Mouse (Mus musculus): ENCODE data around the gene Hoxa10.
A peak's percentile ranks its signal among the peaks of the same experiment; 100 is the strongest.

Hoxa10 gene

DNA sequence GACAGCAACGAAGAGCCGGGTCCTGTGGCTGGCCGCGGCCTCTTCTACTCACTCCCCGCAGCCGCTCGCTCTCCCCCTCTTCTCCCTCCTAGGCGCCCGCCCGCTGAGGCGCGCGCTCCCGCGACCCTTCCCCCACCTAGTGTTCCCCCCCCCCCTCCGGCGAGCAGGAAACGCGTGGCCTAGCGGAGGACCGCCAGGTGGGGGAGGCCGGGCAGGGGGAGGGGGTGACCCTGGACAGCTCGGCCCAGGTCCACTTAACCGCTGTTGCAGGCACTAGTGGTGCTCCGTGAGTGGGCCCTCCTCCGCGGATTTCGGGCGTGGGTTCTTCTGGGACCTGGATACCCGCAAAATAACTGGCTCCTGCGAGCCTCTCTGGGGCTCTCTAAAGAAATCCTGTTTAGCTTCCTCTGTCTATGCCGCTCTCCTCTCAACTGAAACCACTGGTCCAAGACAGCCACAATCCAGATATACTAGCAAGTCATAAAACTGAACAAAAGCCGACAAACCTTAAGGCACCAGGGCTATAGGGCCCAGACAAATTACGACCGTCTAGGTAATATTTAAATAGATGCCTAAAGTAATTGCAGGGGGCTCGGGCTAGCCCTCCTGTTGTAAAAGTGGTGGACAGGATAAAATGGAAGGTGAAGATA is 10.0 kb downstream of the Hoxa10 start, which contains the start of gene Hoxa9:
Hoxa9 (minus strand) TSS at position 574 of the 650 bp plus-strand sequence.
- peak; percentile 21 for DNase-seq (ENCODE audit: low read depth, low spot score)

DNA sequence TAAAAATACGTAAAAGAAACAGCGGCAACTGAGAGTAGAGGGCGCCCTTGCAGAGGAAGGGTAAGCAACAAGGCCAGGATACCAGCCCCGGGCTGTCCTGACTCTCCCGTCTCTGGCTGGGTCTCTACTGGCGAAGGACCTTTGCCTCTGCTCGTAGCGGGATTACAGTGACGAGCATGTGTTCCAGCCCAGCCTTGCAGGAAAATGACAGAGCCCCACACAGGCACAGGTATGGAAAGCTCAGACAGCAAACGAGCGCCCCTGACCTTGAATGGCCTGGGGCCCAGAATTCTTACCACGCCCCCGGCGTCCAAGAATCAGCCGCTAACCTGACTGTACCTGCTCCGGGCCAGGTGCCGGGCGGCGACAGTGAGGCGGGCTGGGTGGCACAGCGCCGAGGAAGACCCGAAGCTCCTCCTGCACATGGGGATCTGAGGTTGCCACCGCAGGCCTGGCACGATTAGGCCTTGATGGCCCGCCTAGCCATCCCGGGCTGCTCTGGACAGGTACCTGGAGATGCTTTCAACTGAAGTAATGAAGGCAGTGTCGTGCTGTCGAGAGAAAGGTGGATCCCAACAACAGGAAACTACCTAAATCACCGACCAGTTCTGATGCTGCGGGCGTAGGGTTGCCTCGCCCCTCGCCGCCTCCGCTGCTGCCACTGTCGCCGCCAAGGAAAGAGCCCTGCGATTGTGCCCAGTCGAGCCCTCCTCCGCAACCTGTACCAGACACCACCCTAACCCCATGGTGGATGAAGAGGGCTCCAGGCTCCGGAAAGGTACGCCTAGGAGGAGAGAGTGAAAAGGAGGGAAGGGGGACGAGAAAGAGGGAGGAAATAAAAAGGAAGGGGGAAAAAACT is 10.9 kb downstream of the Hoxa10 start:
- DNase-seq (ENCODE audit: low read depth, low spot score): peak; percentile 57

DNA sequence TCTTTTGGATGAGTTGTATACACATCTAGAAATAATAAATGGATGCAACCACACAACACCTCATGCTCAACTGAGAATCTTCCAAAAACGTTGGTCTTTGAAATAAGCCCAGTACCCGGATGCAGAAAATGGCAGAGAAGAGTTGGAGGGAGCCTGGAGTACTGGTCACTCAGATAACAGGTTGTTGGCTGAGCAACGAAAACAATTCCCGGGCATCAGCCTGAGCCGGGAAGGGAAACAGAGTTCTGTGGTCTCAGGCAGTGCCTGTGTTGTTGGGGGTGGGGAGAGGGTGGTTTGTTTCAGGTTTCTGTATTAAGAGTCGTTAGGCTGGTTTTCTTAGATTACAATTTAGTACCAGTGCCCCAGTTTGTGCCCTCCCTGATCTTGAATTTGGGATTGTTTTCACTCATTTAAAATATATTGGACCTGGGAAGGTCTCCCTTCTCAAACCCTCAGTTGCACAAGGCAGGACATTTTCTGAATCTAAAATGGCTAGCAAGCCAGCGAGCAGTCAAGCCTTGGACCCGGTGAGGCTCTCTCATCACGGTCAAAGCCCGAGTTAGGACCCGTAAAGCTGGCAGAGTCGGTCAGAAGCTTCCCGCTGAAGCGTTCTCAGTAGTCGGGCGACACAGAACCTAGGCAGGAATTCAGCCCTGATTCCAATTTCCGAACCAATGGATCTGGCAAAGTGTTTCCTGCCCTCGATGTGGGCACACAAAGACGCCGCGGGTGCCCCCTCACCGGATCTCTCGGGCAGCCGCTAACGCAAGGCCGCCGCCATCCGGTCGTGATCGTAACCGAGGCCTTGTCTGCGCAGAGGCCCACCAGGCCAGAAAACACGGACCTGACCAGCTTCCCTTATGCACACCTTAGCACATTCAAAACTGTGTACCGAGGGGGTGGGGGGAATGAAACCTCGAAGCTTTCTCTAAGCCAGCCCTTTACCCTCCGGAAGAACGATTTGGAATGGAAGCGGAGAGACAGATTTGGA is 11.9 kb downstream of the Hoxa10 start:
- peak; percentile 35 for DNase-seq (ENCODE audit: low read depth, low spot score)

DNA sequence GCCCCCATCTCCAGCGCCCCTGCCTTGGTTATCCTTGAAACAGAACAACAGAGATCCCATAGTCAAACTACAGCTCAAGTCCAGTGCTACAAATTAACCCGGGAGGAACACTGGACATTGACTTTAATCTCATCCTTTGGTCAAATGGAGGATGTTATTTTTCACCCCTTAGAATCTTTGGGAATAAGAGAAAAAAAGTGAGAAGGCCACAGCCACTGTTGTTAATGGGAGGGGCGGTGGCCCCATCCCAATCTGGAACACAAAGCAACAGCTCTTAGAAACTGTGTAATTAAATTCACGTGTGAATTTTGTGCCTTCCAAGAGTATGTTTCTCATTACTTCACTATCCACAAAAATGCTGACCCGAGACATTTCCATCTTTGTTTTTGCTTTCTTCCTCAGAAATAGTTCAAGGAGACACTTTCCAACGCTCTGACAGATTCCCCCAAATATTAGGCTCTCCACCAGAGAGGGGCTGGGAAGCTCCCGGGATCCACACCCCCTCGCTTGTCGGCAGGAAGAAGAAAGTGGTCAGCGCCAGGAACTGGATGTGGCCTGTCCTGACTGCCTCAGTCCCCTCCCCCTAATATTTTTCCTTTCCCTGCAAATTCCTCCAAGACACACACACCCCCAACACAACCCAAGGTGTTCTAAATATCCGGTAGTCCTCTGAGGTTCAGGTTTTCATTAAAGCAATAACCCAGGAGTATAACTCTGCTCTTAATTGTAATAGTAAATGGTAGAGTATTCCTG is 13.0 kb downstream of the Hoxa10 start:
- DNase-seq (ENCODE audit: low read depth, low spot score): no peak

DNA sequence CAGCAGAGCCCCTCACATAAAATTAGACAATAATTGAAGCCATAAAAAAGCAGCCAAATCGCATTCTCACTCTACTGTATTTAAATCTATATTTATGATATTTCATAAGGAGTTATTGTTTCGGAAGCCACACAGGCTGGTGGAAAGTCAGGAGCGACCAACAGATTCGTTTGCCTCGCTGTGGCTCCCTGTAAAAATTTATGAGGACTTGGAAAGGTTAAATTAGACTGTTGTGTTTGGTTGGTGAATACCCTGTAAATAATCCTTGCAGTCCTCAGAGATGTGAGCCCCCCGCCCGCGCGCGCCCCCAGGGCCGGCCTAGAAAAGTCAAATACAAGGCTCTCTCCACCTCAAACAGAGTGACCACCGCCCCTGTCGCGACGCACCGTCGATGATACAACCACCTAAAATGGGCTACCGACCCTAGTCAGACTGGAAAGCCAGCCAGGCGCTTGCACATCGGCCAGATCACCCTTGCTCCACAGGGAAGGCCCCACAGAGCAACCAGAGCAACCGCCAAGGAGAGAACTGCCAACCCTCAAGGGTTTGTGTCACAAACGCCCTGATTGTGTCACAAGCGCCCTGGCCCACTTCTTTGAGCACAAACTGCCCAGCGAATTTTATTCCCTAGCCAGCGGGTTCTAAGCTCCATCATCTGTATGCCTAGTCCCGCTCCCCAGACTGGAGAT is 13.9 kb downstream of the Hoxa10 start:
- peak; percentile 27 for DNase-seq (ENCODE audit: low read depth, low spot score)

DNA sequence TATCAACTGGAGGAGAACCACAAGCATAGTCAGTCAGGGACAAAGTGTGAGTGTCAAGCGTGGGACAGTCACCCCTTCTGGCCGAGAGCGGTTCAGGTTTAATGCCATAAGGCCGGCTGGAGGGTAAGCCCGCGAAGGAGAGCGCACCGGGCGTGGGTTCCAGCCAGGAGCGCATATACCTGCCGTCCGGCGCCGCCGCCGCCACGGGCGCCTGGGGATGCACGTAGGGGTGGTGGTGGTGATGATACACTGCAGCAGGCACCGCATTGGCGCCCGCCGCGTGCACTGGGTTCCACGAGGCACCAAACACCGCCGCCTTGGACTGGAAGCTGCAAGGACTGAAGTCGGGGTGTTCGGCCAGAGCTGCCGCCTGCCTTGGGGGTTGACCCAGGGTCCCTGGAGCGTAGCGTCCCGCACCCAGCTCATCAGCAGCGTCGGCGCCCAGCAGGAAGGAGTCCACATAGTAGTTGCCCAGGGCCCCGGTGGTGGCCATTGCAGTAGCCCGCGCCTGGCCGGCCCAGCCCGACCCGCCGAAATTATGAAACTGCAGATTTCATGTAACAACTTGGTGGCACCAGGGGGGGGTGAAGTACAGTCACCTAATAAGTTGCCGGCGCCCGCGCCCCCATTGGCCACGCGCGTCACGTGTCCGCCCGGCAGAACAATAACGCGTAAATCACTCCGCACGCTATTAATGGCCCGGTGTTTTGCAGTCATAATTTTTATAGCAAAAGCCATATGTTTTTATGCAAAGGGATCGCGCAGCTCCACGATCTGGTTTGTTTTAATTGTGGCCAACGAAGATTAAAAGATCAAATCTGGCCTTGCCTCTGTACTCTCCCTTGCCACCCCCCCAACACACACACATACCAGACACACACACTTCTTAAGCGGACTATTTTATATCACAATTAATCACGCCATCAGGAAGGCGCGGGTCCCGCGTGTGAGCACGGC is 14.8 kb downstream of the Hoxa10 start:
- peak; percentile 59 for DNase-seq (ENCODE audit: low read depth, low spot score)

DNA sequence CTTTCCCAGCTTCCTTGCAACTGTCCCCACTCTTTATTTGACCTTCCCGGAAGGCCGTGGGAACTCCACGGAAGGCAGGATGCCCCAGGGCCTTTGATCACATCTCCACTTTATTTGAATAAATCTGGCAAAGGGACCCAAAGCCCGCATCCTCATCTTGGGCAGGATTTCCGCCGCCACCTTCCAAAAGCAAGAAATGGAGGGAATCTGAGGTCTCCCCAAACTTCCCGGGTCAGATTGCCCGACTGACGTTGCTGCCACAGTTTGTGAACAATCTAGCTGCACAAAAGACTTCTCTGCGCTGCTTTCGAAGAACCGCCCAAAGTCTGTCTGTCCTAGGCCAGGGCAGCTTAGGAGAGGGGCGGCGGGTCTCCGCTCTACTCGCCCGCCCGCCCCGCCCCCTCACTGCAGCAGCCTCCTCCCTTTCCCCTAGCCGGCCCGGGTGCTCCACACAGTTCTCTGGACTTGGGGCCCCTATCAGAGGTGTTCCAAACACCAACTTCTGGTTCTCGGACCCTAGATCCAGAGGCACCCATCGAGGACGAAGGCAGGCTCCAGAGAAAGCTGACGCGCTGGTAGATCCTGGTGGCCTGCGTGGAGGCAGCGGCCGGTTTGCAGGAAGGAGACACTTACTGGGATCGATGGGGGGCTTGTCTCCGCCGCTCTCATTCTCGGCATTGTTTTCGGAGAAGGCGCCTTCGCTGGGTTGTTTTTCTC is 15.6 kb downstream of the Hoxa10 start:
- DNase-seq (ENCODE audit: low read depth, low spot score): peak; percentile 71

DNA sequence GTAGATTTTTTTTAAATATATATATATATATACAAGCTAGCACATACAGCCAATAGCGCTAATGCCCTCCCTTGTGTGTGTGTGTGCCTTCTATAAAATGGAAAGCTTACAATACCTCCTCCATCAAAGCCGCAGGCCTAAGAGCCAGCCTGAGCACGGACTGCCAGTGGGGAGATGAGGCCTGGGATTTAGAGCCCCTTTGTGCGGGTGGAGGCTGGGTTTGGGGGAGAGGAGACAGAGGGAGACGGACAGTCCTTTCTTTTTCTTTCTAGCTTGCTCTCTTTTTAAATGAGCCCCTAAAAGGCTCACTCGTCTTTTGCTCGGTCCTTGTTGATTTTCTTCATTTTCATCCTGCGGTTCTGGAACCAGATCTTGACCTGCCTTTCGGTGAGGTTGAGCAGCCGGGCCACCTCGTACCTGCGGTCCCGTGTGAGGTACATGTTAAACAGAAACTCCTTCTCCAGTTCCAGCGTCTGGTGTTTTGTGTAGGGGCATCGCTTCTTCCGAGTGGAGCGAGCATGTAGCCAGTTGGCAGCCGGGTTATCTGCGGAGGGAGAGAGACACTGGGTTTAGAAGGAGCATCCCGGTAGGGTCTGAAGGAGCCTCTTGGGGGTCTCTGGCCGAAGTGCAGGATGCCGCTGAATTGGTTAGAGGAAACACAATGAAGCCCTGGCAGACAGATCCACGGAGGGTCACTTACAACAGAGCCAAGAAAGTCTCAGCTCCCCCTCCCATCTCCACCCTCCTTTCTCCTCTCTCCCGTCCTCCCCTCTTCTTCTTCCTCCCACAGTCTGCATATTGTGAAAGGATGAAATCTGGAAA is 16.5 kb downstream of the Hoxa10 start:
- peak; percentile 30 for DNase-seq (ENCODE audit: low read depth, low spot score)

DNA sequence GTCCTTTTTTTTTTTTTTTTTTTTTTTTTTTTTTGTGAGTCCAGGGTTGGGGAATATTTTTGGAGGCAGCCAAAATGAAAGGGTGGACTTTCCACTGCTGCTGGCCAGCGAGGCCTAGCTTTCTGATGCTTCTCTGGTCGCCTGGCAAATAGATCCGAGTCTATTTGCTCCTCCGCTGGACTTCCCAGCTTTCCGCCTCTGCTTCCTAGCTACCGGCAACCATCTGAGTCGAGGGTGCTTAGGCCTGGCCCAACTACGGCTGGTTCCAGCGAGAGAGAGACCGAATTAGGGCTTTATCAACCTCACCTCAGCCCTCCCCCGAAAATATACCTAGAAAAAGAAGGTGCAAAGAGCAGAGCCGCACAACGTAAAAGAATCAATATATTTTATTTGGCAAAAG is 17.9 kb downstream of the Hoxa10 start:
- no peak for DNase-seq (ENCODE audit: low read depth, low spot score)

DNA sequence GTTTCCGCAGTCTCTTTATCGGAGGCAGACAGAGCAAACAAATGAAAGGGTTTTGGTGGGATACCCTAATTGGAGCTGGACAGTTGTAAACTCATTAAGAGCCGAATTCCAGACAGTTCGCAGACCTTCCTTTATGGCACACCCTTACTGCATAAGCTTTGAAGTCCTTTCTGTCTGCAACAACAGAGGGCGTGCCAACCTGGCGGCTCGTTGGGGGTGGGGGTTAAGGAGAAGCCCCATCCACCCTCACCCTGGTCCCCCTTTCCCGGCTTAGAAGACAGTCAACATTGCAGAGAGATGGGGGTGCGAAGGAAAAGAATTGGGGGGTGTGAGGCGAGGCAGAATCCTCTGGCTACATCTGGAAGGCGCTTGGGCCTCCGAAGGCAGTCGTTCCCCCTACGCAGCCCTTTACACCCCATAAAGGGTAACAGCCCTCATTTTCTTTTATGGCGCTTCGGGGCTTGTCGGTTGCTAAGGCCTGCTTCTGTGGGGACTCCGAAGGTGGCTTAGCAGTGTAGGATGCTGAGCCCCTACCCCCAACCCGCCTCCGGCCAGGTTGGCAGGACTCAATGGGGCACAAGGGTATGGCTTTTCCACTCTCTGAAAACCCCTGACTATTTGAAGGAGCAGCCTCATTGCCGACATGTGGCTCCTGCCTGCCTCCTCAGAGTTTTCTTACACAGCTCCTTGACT is 18.5 kb downstream of the Hoxa10 start:
- peak; percentile 23 for DNase-seq (ENCODE audit: low read depth, low spot score)

DNA sequence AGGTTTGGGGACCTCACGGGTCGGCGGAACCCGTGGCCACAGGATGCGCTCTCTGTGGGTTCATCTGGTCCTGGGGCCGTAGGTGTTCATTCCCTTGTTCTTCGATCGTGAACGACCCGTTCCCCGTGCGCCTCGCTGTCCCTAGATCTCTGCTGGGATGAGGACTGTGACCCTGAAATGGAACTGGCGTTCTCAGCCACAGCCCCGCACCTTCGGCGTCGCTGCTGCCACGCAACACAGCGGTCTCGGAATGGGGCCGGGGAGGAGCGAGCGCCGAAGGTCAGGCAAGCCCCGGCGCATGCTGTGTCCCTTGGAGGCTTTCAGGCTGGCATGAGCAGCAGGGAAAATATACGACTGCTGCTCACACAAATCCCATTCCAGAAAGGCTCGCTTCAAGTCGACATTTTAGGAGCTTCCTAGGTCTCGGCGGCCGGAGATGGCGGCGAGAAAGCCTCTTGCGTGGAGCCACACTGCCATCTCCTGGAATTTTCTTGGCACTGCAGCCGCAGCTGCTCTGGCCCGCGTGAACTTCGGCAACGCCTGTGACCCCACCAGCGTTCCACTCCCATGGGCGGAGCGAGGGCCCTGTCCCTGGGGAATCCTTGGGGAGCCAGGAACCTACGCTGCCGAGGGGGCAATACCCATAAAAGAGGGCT is 19.2 kb downstream of the Hoxa10 start, which contains the start of gene Hoxa7:
Hoxa7 (minus strand) TSS at position 518 of the 656 bp plus-strand sequence.
- DNase-seq (ENCODE audit: low read depth, low spot score): peak; percentile 88

DNA sequence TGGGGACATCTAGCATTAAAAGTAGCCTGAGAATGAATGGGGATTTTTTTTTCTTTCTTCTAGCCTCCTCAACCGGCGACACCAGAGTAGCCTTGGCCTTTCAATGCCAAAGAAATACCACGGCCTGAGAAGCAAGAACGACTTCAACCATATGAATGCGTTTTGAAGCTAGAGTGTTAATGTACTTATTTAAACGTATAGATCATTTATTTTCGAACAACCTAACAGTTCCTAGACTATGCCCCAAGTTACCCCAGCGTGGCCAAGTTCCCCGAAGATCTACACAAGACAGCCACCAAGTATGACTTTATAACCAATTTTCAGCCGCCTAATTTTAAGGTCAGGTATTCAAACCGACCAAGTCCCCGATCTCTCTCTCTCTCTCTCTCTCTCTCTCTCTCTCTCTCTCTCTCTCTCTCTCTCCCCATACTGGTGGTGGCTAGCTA is 19.8 kb downstream of the Hoxa10 start:
- no peak for DNase-seq (ENCODE audit: low read depth, low spot score)

DNA sequence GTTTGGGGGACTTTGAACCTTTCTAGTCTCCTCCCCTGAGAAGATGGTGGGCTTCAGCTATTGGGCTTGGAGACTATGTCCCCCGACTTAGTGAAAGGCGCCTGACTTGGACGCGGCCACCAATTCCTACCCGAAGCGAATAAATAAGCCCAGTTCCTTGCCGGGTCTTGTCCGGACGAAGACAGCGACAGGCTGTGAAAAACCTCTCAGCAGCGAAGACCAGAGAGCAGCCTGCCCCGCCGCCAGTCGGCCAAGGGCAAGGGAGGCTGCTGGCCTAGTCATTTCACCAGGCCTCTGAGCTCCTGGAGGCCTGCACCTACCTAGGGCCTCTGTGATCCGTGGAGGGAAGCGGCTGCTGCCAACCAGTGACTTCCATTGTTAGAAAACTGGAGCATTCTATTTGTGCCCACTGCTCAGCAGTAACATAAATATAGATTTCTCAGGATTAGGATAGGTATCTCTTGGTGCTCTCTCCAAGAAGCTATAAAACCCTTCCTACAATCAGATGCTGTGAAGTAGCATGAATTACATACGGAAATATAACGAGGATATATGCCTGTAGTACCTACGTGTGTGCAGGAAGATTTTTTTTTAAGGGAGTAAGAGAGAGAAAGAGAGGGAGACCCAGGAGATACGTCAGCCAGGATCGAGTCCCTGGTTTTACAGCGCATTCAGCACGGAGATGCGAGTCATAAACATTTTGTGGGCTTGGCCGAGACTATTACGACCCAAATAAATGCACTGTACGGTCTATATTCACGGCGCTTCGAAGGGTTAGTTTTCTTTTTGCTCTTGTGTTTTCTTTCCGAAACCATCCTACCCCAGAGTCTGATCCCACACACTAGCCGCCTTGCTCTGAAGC is 20.4 kb downstream of the Hoxa10 start:
- DNase-seq (ENCODE audit: low read depth, low spot score): no peak

DNA sequence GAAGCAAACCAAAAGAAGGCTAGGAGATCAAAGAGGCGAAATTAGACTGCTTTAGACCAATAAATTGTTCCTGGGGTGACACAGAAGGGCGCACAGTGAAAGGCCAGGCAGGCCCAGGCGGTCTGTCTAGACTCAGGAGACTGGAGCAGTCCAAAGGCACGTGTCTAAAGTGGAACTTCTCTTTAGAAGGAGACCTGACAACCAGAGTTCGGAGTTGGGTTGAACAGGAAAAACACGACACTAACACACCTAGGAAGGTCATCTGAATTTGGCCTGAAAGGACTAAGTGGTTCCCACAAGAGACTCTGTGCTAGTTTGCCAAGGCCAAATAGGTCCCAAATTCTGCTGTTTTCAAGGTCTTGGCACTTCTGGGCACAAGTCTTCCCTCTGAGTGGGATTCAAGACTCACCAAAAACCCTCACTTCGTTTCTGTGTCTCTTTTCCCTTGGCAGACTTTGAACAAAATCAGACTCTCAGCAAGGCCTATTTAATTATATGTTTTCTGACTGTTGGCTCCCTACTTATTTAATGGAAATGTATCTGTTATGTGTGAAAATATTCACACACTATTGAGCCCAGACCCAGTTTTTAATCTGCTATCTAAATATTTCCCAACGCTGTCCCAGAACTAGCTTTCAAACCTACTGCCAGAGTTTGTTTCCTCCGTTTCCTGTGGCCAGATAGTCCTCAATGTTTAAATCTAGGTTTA is 21.3 kb downstream of the Hoxa10 start:
- no peak for DNase-seq (ENCODE audit: low read depth, low spot score)

All from R1 (cell line).